Mouse (Mus musculus) kidney, postnatal 25 days (tissue): ENCODE measurements around the gene 0610030E20Rik.
A peak's percentile ranks its signal among the peaks of the same experiment; 100 is the strongest.

Experiments
- DNase-seq, 2 experiments: peaks; one replicate each; pipeline ENCODE4 v3.0.0; 2021; ENCODE audit warnings: mixed read lengths in 2 of 2

Gene 0610030E20Rik

GRCm38 (mm10) chr6:72350214-72350613 lies 3.1 kb downstream of the 0610030E20Rik start:
- no peak for DNase-seq

DNA sequence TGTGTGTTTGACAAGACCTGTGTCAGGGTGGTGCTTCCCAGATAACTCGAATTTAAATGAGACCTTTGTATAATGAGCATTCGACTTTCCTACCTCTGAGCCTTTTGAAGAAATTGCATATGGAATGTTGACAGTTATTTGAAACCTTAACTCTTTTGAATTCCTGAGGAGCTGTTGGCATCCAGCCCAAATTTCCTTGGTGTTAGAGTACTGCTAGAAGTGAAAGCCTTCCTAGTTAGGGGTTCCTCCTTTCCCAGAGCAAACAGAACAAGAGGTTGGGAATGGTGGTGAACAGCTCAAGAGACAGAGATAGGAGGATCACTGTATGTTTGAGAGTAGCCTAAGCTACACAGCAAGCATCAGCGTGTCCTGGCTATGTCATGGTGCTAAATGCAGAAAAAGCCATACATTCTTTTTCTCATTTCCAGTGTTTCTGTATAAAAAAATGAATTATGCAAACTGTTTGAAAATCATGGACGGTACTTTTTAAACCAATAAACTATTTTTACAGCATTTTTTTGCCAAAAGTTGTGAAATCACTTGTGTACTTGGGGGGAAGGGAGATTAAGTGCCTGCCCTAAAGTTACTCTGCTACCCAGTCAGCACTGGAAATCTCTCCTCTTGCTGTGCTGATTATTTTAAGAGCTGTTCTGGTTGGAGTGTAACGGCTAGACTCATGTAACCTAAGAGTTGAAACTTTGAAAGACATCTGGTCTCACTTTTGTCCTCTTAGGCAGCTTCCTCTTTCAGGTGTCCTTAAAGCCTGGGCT lies 5.7 kb downstream of the 0610030E20Rik start:
- peak; percentile 55 to 73 for DNase-seq

DNA sequence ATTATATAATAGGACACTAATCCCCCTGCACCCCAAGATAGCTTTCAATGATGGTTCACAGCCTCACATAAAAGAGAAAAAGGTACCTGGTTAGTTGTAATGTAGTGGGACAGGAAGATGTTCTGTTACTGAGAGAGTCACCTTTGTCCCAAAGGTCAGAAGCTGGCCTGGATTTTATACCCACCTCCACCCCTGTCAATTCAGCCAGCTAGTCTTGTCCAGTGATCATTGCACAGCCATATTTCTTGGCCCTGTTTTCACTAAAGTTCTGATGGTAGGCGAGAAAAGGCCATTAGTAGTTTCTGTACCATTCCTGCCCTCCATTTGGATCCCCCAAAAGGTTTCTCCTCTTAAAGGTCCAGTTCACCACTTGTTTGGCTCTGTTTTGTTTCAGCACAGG lies 6.9 kb downstream of the 0610030E20Rik start:
- DNase-seq = no peak

- peak; percentile 90 to 96 for DNase-seq
Measured at GRCm38 (mm10) chr6:72355066-72355911, 8.2 kb downstream of the 0610030E20Rik start, which contains the start of gene Tmem150a. Tmem150a (plus strand) TSS chr6:72355447.

- peak; percentile 54 to 82 for DNase-seq
Measured at GRCm38 (mm10) chr6:72356001-72356532, 8.9 kb downstream of the 0610030E20Rik start.

DNA sequence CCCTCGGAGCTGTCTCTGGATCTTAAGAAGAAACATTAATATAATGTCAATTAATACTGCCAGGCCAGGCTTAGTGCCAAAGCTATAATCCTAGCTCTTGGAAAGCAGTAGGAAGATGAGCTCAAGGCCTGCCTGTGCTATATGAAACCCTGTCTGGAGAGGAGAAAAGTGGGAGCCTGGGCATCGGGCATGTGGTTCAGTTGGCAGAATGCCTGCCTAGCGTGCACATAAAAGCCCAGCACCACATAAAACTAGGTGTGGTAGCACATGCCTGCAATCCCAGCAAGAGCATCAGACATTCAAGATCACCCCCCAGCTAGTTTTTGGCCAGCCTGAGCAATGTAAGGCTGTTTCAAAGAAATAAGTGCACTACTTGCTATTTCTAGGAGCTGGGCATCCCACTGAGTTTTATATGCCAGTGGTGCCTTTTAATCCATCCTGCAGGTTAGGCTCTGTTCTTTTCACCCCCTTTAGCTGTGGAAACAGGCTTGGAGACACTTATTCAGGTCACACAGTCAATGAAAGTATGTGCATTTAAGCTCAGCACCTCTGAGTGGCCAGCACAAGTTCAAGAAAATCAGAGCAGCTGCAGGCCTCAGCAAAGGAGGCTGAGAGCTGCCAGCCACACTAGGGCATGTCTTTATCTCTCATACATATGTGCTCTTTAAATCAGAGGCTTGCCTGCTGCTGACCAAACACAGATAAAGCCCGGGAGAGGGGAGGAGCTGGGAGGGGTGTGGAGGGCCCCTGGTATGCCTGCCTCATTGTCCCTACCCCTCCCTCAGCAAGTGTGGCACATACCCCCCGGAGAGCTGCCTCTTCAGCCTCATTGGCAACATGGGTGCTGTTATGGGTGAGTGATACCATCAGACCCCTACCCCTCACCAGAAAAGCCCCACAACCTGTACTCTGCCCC lies 10.3 kb downstream of the 0610030E20Rik start:
- DNase-seq = peak in 1 of 2 experiments; percentile 43

DNA sequence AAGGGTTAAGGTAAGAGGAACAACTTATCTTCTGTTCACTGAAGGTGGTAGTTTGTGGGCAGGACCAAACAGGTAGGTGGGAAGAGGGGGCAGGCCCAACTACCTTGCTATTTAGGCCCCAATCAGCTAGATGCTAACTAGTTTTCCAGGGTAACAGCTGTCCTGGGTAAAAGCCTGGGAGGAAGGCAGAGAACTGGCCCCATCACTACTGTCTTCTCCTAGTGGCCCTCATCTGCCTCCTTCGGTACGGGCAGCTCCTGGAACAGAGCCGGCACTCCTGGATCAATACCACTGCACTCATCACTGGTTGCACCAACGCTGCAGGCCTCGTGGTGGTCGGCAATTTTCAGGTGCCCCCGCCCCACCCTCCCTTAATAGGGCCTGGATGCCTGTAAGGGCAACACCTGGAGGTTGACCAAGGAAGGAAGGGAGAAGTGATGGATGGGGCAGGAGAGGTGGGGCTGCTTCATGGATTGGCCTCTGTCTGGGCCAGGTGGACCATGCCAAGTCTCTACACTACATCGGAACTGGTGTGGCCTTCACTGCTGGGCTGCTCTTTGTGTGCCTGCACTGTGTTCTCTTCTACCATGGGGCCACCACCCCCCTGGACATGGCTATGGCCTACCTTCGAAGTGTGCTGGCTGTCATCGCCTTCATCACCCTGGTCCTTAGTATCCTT lies 11.1 kb downstream of the 0610030E20Rik start:
- DNase-seq = no peak

- peak in 1 of 2 experiments; percentile 52 for DNase-seq
Measured at GRCm38 (mm10) chr6:72359343-72359742, 12.2 kb downstream of the 0610030E20Rik start.

DNA sequence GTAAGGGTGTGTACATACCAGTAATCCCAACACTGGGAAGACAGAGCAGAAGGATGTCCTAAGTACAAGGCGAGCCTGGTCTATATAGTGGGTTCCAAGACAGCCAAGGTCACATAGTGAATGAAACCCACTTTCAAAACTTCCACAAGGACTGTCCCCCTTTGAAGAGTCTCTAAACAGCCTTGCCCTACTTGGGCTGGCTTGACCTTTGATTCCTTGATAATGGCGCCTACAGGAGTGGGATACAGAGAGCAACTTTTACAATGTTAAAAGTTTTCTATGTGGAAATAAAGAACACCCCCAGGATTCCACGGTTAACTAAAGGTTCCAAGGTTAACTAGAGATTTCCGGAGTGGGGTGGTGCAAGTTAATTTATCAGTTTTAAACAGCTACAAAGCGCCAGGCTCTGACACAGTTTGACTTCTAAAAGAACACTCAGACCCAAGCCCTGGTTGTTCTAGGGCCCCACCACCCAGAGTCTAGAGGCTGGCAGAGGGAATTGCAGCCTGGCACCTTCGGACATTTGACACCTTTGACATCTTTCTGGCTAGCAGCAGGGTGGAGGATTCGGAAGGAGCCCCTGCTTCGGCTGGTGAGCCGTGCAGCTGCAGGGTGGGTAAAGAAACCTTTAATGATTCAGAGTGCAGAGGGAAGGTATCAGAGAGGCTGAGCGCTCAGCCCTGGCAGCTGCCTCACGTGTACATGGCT lies 12.9 kb downstream of the 0610030E20Rik start:
- DNase-seq = peak; percentile 57 to 77

- DNase-seq = peak; percentile 74 to 89
Measured at GRCm38 (mm10) chr6:72360599-72360935, 13.4 kb downstream of the 0610030E20Rik start.

GRCm38 (mm10) chr6:72361121-72361551 lies 14.0 kb downstream of the 0610030E20Rik start:
- peak in 1 of 2 experiments; percentile 57 for DNase-seq

DNA sequence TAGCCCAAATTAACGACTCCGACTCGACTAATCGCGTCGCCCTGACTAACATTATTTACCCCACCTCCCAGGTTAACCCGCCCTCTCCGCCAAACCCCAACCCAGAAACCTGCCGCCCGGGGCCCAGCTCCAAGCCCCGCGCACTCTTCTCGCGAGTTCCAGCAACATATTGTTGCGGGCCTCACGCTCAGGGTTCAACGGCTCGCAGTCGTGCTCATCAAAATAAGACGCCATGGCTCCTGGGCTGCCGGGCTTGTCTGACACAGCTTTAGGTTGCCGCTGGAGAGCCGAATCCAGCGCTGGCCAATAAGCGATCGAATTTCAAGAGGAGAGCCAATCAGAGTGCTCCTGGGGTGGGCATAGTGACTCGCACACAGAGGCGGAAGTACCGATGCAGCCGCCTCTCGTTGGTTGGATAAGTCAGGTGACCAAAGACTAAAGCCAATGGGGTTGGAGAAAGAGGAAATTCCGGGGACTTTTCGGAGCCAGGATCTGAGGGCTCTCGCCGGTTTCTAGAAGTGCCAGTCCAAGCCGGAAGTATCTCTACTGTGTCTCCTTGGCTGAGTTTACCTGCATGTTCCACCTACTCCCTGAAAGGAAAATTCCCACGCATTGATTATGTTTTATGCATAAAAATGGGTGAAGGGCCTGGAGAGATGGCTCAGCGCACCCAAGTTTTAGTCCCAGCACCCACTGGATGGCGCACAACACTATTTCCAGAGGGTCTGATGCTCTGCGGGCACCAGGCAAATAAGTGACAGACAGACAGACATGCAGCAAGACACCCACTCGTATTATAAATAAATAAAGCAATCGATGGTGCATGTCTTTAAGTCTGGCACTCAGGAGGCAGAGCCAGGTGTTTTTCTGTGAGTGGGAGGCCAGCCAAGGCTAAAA lies 15.3 kb downstream of the 0610030E20Rik start:
- DNase-seq = peak; percentile 96 to 99

DNA sequence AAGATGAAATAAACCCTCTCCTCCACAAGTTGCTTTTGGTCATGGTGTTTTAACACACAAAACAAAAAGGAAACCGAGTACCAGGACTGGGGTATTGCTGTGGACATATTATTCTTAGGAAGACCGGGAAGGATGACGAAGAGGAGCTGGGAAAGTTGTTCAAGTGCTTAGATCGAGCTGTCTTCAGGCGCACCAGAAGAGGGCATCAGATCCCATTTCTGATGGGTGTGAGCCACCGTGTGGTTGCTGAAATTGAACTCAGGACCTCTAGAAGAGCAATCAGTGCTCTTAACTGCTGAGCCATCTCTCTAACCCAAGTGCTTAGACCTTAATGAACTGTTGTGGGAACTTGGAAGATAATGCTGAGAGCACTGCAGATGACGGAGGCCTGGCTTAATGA lies 16.9 kb downstream of the 0610030E20Rik start:
- DNase-seq = no peak

DNA sequence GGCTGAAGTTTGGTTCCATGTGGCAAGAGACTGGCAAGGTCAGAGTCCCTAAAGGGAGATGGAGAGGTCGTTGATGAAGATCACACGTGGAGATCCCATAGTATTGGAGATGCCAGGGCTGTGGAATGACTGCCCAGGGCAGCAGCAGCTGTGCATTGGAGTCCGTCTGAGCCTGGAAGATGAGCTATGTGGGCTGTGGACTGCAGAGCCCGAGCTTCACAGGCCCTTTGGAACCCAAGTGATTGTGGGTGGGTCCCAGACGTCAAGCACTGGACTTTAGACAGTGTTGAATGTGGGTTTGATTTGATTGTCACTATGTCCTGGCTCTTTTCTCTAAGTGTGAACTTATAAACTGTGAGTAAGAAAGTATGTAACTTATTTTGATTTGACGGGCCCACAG lies 17.9 kb downstream of the 0610030E20Rik start:
- DNase-seq = peak in 1 of 2 experiments; percentile 62

- DNase-seq = no peak
Measured at GRCm38 (mm10) chr6:72366304-72366703, 19.2 kb downstream of the 0610030E20Rik start.

GRCm38 (mm10) chr6:72366844-72367443 lies 19.8 kb downstream of the 0610030E20Rik start, which contains the start of gene Rnf181:
Rnf181 (minus strand) TSS chr6:72366956.
- DNase-seq = no peak

DNA sequence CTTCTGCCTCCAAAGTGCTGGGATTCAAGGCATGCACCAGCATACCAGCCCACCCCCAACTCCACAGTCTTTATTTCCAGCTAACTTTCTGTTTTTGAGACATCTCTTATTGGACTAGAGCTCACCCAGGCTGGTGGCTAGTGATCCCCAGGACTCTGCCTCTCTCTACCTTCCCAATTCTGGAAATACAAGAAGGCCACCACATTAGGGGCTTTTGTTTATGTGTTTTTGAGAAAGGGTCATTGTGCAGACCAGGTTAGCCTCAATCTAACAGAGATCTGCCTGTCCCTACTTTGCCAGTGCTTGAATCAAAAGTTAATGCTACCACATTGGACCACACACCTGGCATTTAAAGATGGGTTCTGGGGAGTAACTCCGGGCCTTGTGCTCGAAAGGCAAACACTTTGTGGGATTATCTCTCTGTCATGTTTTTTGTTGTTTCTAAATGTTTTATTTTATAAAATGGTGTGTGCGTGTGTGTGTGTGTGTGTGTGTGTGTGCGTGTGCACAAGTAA lies 20.4 kb downstream of the 0610030E20Rik start:
- no peak for DNase-seq

DNA sequence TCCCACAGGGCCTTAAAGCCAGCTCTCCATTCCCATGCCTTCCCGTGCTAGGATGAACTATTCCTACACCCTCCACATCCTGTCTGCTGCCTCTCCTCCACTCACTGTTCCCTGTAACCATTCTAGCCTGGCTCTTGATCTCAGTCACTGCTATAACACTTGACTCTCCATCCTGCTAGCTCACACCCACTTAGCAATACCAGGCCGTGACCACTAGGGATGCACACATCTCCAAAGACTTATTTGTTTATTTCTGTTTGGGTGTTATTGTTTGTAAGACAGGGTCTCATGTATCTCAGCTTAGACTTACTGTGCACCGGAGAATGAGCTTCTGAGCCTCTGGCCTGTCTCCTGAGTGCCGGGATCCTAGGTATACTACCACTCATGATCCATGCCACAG lies 22.4 kb downstream of the 0610030E20Rik start:
- no peak for DNase-seq

GRCm38 (mm10) chr6:72370091-72370490 lies 23.0 kb downstream of the 0610030E20Rik start:
- DNase-seq = peak in 1 of 2 experiments; percentile 67
